ENCODE assay signal across 10 mouse cellular contexts in the genomic region with DNA sequence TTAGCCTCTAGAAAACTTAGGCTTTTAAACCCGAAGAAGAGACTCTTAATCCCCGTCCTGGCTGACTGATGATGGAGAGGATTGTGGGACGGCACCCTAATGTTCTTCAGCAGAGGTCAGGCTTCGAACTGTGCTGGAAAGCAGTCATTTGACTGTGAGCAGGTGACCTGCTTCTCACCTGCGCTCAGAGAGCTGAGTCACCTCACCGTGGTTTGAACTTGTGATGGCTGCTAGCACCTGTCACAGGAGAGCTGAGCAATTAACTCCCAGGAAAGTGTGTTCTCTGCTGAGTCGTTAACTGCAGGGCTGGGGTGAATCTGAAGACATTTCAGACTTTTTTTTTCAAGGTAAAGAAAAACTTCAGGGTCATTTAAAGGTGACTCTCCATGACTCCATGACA.
"Had no signal": no experiment of that assay in that cellular context is flagged by ENCODE, and none has a peak within 500 bp of the region (broad histone marks: within the 10 kb centered on the region; RNA-seq: fewer than 3 reads in every experiment).

No protein-coding gene starts in this region.

- ATAC-seq: liver, embryonic 12.5 days had no signal

- H3K36me3 ChIP-seq: limb, embryonic 10.5 days; limb, embryonic 13.5 days; liver, embryonic 12.5 days; liver, embryonic 15.5 days; midbrain, embryonic 13.5 days; neural tube, embryonic 13.5 days; stomach, embryonic 15.5 days had no signal

- H3K4me1 ChIP-seq: liver, embryonic 12.5 days; liver, embryonic 15.5 days; stomach, embryonic 15.5 days had no signal

- H3K9me3 ChIP-seq: limb, embryonic 10.5 days; limb, embryonic 13.5 days; liver, embryonic 12.5 days; liver, embryonic 15.5 days; midbrain, embryonic 13.5 days; neural tube, embryonic 13.5 days; stomach, embryonic 15.5 days had no signal

- H3K4me2 ChIP-seq: limb, embryonic 13.5 days; liver, embryonic 12.5 days; liver, embryonic 15.5 days; midbrain, embryonic 13.5 days; neural tube, embryonic 13.5 days; stomach, embryonic 15.5 days had no signal

- H3K27me3 ChIP-seq: limb, embryonic 13.5 days; liver, embryonic 12.5 days; liver, embryonic 15.5 days; midbrain, embryonic 13.5 days; neural tube, embryonic 13.5 days; stomach, embryonic 15.5 days had no signal

- H3K4me3 ChIP-seq: layer of hippocampus, adult 2 months; limb, embryonic 10.5 days; limb, embryonic 13.5 days; liver, embryonic 12.5 days; liver, embryonic 15.5 days; midbrain, embryonic 13.5 days; myocyte; neural tube, embryonic 13.5 days; stomach, embryonic 15.5 days had no signal

- H3K27ac ChIP-seq: layer of hippocampus, adult 2 months; limb, embryonic 10.5 days; limb, embryonic 13.5 days; liver, embryonic 12.5 days; liver, embryonic 15.5 days; macrophage; midbrain, embryonic 13.5 days; stomach, embryonic 15.5 days had no signal

- H3K9ac ChIP-seq: liver, embryonic 12.5 days; liver, embryonic 15.5 days; midbrain, embryonic 13.5 days; stomach, embryonic 15.5 days had no signal
